Mouse (Mus musculus) heart, postnatal 25 days (tissue): Measurements from ENCODE around the gene Tmem170. TPM values are rescaled to one million over a fixed set of nuclear protein-coding genes. Genes with fewer than 3 reads are reported as not detected.
"Not testable (repeated sequence)": the region's sequence is repeated elsewhere in the genome, so short reads cannot be mapped to it uniquely, and the experiment has no call there.

Experiments
- DNase-seq: peaks from one replicate; pipeline ENCODE4 v3.0.0; 2022; ENCODE audit warnings: low spot score
- intact Hi-C: fragments of 180-260 bp; cut with DNase I; formaldehyde crosslinking; loops from one replicate; pipeline ENCODE4 v1.15.1; 2025
- total RNA-seq, 2 experiments: library from RNA; stranded (reverse); gene quantifications; 2 replicates each; pipeline ENCODE4 v1.2.3; 2021

Tmem170 gene
- total RNA-seq, 2 experiments from 2014 or later, result 2.9 to 3.1 TPM

DNA sequence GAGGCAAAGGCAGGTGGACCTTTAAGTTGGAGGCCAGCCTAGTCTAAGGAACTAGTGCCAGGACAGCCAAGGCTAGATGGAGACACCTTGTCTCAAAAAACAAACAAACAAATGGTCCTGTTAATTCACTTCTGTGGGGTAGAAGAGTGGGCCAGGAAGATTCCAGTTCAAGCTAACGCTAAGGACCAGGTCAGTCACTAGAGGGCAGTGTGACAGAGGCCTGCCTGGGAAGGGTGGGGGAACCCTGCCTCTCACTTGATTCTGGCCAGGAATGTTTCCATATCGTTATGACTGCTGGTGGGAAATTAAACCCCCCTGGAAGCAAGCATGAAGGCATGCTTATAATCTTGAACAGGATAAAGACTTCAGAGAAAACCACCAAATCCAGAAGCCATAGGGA lies 5.0 kb upstream of the Tmem170 start:
- intact Hi-C loops, result loop anchor here (5.0 kb wide), 2 partner anchors 41 to 151 kb away; no protein-coding TSS in a partner anchor
- DNase-seq, result no peak

- no peak for DNase-seq
- intact Hi-C loops, result no loop called here
Measured at GRCm38 (mm10) chr8:111877711-111878110, 1.2 kb upstream of the Tmem170 start.

- intact Hi-C loops, result no loop called here
- no peak for DNase-seq
Measured at GRCm38 (mm10) chr8:111875758-111876157, 792 bp downstream of the Tmem170 start.

DNA sequence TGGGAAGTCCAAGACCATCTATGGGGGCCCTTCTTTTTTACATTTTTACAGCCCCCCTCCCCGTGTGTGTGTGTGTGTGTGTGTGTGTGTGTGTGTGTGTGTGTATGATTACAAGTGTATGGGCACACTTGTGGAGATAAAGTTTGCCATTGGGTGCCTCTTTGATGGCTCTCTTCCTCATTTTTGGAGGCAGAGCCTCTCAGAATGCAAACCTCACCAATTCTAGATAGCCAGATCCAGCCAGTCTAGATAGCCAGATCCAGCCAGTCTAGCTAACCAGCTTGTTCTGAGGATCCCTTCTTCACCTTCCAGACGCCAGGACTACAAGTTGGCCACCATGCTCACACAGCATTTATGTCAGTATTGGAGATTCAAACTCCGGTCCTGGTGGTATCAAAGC lies 5.3 kb downstream of the Tmem170 start:
- no peak for DNase-seq
- intact Hi-C loops, result no loop called here

DNA sequence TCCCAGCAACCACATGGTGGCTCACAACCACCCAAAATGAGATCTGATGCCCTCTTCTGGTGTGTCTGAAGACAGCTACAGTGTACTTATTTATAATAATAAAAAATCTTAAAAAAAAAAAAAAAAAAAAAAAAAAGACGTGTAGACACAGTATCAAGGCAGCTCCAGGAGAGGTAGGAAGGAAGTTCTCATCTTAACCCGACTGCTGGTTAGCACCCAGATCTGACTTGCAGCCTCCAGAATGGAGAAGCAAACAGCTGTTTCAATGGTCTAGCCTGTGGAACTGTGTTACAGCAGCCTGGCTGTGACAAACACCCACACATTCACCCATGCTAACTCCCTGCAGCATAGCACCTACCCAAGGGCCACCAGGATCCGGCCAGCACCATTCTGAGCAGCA lies 6.2 kb downstream of the Tmem170 start:
- intact Hi-C loops, result no loop called here
- no peak for DNase-seq

DNA sequence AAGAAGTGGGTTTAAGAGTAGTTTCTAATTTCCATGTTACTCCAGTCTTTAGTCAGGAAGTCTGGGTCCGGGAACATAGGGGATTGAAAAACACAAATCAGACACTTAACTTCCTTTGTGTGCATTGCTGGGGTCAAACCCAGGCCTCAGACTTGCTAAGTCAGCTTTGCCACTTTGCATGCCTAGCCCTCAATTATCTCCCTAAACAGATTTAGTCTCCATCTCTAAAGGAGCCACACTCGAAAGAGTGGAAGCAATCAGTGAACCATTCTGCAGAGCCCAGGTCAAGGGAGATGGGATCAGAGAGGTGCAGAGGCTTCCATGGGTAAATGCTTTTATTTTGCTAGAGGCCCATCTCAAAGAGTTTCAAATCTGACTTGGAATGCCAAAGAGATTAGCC lies 7.9 kb downstream of the Tmem170 start:
- no peak for DNase-seq
- intact Hi-C loops, result no loop called here

DNA sequence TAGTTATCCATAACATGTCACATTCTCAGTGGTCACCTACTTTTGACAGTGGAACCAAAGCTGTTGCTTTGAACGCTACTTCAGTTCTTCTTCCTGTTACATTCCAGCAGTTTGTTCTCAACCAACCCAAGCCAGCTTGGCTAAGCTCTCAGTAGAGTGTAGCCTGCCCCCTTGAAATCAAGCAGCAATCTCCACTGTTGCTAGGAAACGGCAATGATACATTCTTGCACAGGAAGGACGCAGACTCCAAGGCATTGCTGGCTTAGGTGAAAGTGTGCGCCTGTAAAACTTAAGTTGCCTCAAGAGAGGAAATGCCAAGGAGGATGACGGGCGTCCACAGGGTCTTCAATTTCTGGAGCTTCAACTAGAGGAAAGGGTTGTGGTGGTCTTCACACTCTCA lies 10.7 kb downstream of the Tmem170 start:
- DNase-seq, result no peak
- intact Hi-C loops, result no loop called here

GRCm38 (mm10) chr8:111865130-111865852 lies 11.3 kb downstream of the Tmem170 start:
- no peak for DNase-seq
- intact Hi-C loops, result no loop called here

DNA sequence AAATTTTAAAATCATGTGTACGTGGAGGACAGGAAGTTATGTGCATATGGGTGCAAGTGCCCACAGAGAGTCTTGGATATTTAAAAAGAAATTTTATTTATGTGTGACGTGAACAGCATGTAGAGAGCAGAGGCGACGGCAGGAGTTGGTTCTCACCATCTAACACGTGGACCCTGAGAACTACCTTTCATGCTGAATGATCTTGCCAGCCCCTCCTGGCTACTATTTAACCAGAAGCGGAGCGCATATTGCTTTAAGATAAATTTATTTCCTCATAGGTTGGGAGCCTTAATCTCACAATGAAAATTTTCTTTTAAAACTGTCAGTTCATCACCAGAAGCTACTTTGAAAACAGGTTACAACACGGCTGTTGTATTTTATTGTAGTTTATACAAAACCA lies 11.9 kb downstream of the Tmem170 start:
- no peak for DNase-seq
- intact Hi-C loops, result no loop called here

DNA sequence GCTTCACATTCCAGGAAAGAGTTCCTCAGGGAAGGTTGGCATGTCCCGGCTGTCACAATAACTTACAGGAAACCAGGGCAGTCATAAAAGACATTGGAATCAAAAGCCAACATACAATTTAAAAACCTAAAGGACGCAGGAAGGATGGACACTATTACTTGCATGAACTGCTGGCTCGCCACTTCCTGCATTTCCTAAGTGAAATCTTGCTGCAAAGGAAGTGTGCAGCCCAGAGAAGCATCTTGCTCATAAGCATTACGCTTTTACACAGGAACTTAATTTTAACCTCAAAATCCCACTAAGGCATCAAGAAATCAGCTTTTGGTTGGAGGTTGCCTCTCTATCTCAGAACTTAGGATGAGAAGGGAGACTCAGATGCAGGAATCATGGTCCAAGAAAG lies 13.3 kb downstream of the Tmem170 start:
- DNase-seq, result no peak
- intact Hi-C loops, result no loop called here

- intact Hi-C loops, result no loop called here
Measured at GRCm38 (mm10) chr8:111855977-111856376, 20.6 kb downstream of the Tmem170 start.

GRCm38 (mm10) chr8:111853861-111854501 lies 22.6 kb downstream of the Tmem170 start, which contains the start of gene Cfdp1:
TSS of gene Cfdp1 (minus strand) at chr8:111854291.
- DNase-seq, result peak; percentile 95
- intact Hi-C loops, result no loop called here

More at GRCm38 (mm10) chr8:111855977-111856376, 20.6 kb downstream of the Tmem170 start:
- no peak for DNase-seq

DNA sequence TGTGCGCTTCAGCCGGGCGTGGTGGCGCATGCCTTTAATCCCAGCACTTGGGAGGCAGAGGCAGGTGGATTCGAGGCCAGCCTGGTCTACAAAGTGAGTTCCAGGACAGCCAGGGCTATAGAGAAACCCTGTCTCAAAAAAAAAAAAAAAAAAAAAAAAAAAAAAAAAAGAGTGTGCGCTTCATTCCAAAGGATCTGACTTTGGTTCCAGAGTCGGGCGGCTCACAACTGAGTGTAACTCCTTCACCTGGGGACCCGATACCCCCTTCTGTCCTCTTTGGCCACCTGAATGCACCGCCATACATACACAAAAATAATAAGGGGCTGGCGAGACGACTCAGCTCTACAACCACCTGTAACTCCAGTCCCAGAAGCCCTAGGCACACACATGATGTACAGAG lies 23.3 kb downstream of the Tmem170 start:
- DNase-seq, intact Hi-C loops: not testable (repeated sequence)

GRCm38 (mm10) chr8:111846746-111847145 lies 29.8 kb downstream of the Tmem170 start:
- DNase-seq, result no peak

GRCm38 (mm10) chr8:111835540-111835939 lies 41.0 kb downstream of the Tmem170 start:
- DNase-seq, result no peak
- intact Hi-C loops, result loop anchor here (2.0 kb wide), 1 partner anchor 157 kb away; no protein-coding TSS in a partner anchor

More at GRCm38 (mm10) chr8:111846746-111847145, 29.8 kb downstream of the Tmem170 start:
- intact Hi-C loops, result no loop called here

GRCm38 (mm10) chr8:111834011-111834410 lies 42.5 kb downstream of the Tmem170 start:
- no peak for DNase-seq
- intact Hi-C loops, result loop anchor here (2.0 kb wide), 1 partner anchor 155 kb away; no protein-coding TSS in a partner anchor

DNA sequence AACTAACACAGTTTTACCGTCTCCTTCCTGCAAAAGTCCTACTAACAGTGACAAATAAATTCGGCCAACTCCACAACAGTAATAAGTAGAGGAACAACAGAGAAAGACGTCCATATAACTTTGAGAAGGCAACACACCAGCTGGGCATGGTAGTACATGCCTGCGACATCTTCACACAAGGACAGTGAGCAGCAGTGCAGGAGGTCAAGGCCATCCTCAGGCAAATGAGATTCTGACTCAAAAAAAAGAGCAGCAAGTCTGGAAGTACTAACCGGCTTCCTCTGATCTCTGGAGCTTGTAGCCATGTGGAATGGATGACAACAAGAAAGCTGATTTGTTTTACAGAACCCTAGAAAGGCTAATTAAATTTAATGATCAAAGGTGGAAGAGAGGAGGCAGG lies 43.6 kb downstream of the Tmem170 start:
- intact Hi-C loops, result no loop called here
- no peak for DNase-seq

- DNase-seq, result no peak
- intact Hi-C loops, result no loop called here
Measured at GRCm38 (mm10) chr8:111831996-111832395, 44.6 kb downstream of the Tmem170 start.

- intact Hi-C loops, result no loop called here
Measured at GRCm38 (mm10) chr8:111828595-111828994, 48.0 kb downstream of the Tmem170 start.

GRCm38 (mm10) chr8:111825219-111825618 lies 51.3 kb downstream of the Tmem170 start:
- intact Hi-C loops, result loop anchor here (2.0 kb wide), 1 partner anchor 112 kb away; no protein-coding TSS in a partner anchor

More at GRCm38 (mm10) chr8:111828595-111828994, 48.0 kb downstream of the Tmem170 start:
- no peak for DNase-seq

GRCm38 (mm10) chr8:111824334-111824733 lies 52.2 kb downstream of the Tmem170 start:
- DNase-seq, result no peak
- intact Hi-C loops, result loop anchor here (2.0 to 5.0 kb wide), 2 partner anchors 37 to 112 kb away; no protein-coding TSS in a partner anchor

More at GRCm38 (mm10) chr8:111825219-111825618, 51.3 kb downstream of the Tmem170 start:
- DNase-seq, result no peak
